Mouse (Mus musculus) urinary bladder, postnatal 25 days (tissue): Measurements from ENCODE around the gene Olfr331.
A peak's percentile ranks its signal among the peaks of the same experiment; 100 is the strongest.
"Not testable (repeated sequence)": the region's sequence is repeated elsewhere in the genome, so short reads cannot be mapped to it uniquely, and the experiment has no call there.

Experiments
- DNase-seq: peaks from one replicate; pipeline ENCODE4 v3.0.0; 2022; ENCODE audit warnings: low spot score

The Olfr331 gene

GRCm38 (mm10) chr11:58502472-58502871 lies at the start of gene Olfr331:
TSS of gene Olfr331 (minus strand) at chr11:58502572.
- DNase-seq: not testable (repeated sequence)

GRCm38 (mm10) chr11:58546322-58546721 lies 44.0 kb upstream of the Olfr331 start, which contains the start of gene Olfr329-ps:
TSS of gene Olfr329-ps (minus strand) at chr11:58546422.
- no peak for DNase-seq

- DNase-seq: not testable (repeated sequence)
Measured at GRCm38 (mm10) chr11:58534736-58535135, 32.4 kb upstream of the Olfr331 start, which contains the start of gene Olfr330. TSS of gene Olfr330 (minus strand) at chr11:58534836.

GRCm38 (mm10) chr11:58519756-58520155 lies 17.4 kb upstream of the Olfr331 start:
- DNase-seq: peak; percentile 20

GRCm38 (mm10) chr11:58518916-58519315 lies 16.5 kb upstream of the Olfr331 start:
- DNase-seq: peak; percentile 79

GRCm38 (mm10) chr11:58509058-58509457 lies 6.7 kb upstream of the Olfr331 start:
- DNase-seq: not testable (repeated sequence)

- DNase-seq: no peak
Measured at GRCm38 (mm10) chr11:58499290-58499689, 3.1 kb downstream of the Olfr331 start.

- no peak for DNase-seq
Measured at GRCm38 (mm10) chr11:58498761-58499160, 3.6 kb downstream of the Olfr331 start.

- no peak for DNase-seq
Measured at GRCm38 (mm10) chr11:58492455-58492854, 9.9 kb downstream of the Olfr331 start, which contains the start of gene Olfr332. TSS of gene Olfr332 (minus strand) at chr11:58492555.

GRCm38 (mm10) chr11:58462170-58462569 lies 40.2 kb downstream of the Olfr331 start, which contains the start of gene Olfr30:
TSS of gene Olfr30 (minus strand) at chr11:58462270.
- DNase-seq: no peak

- DNase-seq: no peak
Measured at GRCm38 (mm10) chr11:58453592-58453991, 48.8 kb downstream of the Olfr331 start.

- DNase-seq: no peak
Measured at GRCm38 (mm10) chr11:58452759-58453158, 49.6 kb downstream of the Olfr331 start, which contains the start of gene Lypd9. TSS of gene Lypd9 (minus strand) at chr11:58452923.
